Mouse (Mus musculus) lung, adult 2 months (tissue): ENCODE measurements around the gene Spata45.

Source experiments
- CTCF ChIP-seq: fragments of 200-500 bp; IDR thresholded peaks from 2 replicates; pipeline ENCODE4 v1.5.1; 2011; ENCODE audit warnings: mild to moderate bottlenecking, low read length, control low read depth; ENCODE audit not compliant: insufficient read depth
- POLR2A ChIP-seq: fragments of 200-500 bp; IDR thresholded peaks from 2 replicates; pipeline ENCODE4 v1.6.1; 2011; ENCODE audit warnings: low read depth, mild to moderate bottlenecking, control low read depth, low read length, borderline replicate concordance; ENCODE audit errors: extremely low read depth

GRCm38 (mm10) chr1:191008707-191009106, 27.7 kb upstream of the Spata45 start:
- TF ChIP-seq CTCF (0 out of 2 replicates have a peak, but pooled peaks have one; percentile 17), POLR2A (no peak)
